Comparison of ENCODE assay signal across 20 mouse cellular contexts in genomic region chr5:102577729-102578128, GRCm38 (mm10).
DNase-seq lines count a peak whose midpoint lies in the region; ATAC-seq and TF ChIP-seq lines count a peak whose summit lies in the region.
"Had no signal": no experiment of that assay in that cellular context is flagged by ENCODE, and none has a peak within 500 bp of the region (broad histone marks: within the 10 kb centered on the region; RNA-seq: fewer than 3 reads in every experiment).

No protein-coding gene starts in this region.

- no peak overlapping the region for H3K4me3 ChIP-seq in gastrocnemius, adult 2 months
- H3K4me3 ChIP-seq in lung, embryonic 15.5 days, result no peak overlapping the region
- no peak overlapping the region for H3K4me3 ChIP-seq in intestine, embryonic 16.5 days (ENCODE audit: low read length)
- H3K4me3 ChIP-seq: heart, embryonic 10.5 days; hindbrain, embryonic 10.5 days; kidney, embryonic 15.5 days had no signal

- no peak for DNase-seq in gastrocnemius, adult 2 months
- DNase-seq in gastrocnemius, postnatal 4 days (ENCODE audit: low spot score in 2 of 2), result no peak
- DNase-seq in lung, adult 18-20 months, result no peak
- DNase-seq in left cerebral cortex, postnatal 4 days, result no peak
- DNase-seq: adrenal gland, postnatal 25 days; cerebellum, adult 18-20 months; cerebellum, postnatal 36 days; layer of hippocampus, postnatal 36 days; lung, postnatal 14 days; thymus, postnatal 14 days had no signal

- no peak for TF ChIP-seq CTCF in gastrocnemius, adult 2 months (IDR thresholded peaks at IDR 0.05)

- H3K4me1 ChIP-seq in lung, embryonic 15.5 days, result peaks cover 17% of the 10 kb centered on the region
- H3K4me1 ChIP-seq in intestine, embryonic 16.5 days (ENCODE audit: control insufficient read depth, insufficient read depth, low read length), result peaks cover 6% of the 10 kb centered on the region; the same call in 1 of the 2 replicates
- H3K4me1 ChIP-seq: heart, embryonic 10.5 days; hindbrain, embryonic 10.5 days; kidney, embryonic 15.5 days had no signal

- H3K27ac ChIP-seq in gastrocnemius, adult 2 months, result peak overlapping the region; percentile 3; the same call in 1 of the 2 replicates
- H3K27ac ChIP-seq in lung, embryonic 15.5 days, result peak overlapping the region; percentile 71
- peak overlapping the region; percentile 48; the same call in 1 of the 2 replicates for H3K27ac ChIP-seq in intestine, embryonic 16.5 days (ENCODE audit: low read length)
- H3K27ac ChIP-seq: heart, embryonic 10.5 days; hindbrain, embryonic 10.5 days; kidney, embryonic 15.5 days had no signal

- WGBS in lung, embryonic 15.5 days, result 20% methylated on average over 3 of the region's 3 CpGs
- 36% methylated on average over 3 of the region's 3 CpGs for WGBS in intestine, embryonic 16.5 days

- H3K9me3 ChIP-seq in lung, embryonic 15.5 days, result no peaks in the 10 kb centered on the region
- no peaks in the 10 kb centered on the region for H3K9me3 ChIP-seq in intestine, embryonic 16.5 days (ENCODE audit: control insufficient read depth, low read length)
- H3K9me3 ChIP-seq: heart, embryonic 10.5 days; kidney, embryonic 15.5 days had no signal

- intact Hi-C loops in gastrocnemius, adult 2 months (cut with DNase I), result no loop called here
- intact Hi-C loops in left cerebral cortex, postnatal 4 days (cut with DNase I), result no loop called here

- no peak overlapping the region for H3K4me2 ChIP-seq in lung, embryonic 15.5 days
- no peak overlapping the region for H3K4me2 ChIP-seq in intestine, embryonic 16.5 days (ENCODE audit: low read depth, low read length)
- H3K4me2 ChIP-seq: kidney, embryonic 15.5 days; liver, embryonic 11.5 days had no signal

- H3K27me3 ChIP-seq in lung, embryonic 15.5 days, result no peaks in the 10 kb centered on the region
- H3K27me3 ChIP-seq in intestine, embryonic 16.5 days (replicated peaks; ENCODE audit: control insufficient read depth, insufficient read depth, low read length), result no peaks in the 10 kb centered on the region
- H3K27me3 ChIP-seq: kidney, embryonic 15.5 days had no signal

- no peak for ATAC-seq in lung, embryonic 15.5 days (ENCODE audit: borderline replicate concordance, extremely low read depth, low FRiP score, low TSS enrichment)
- peak; percentile 55; the same call in 1 of the 2 replicates for ATAC-seq in intestine, embryonic 16.5 days
- no peak for ATAC-seq in megakaryocyte progenitor cell, adult 5-6 weeks (replicated peaks; ENCODE audit: poor library complexity)
- ATAC-seq: forebrain, embryonic 14.5 days; midbrain, embryonic 16.5 days had no signal

- no peaks in the 10 kb centered on the region for H3K36me3 ChIP-seq in lung, embryonic 15.5 days
- H3K36me3 ChIP-seq in intestine, embryonic 16.5 days (ENCODE audit: control insufficient read depth, insufficient read depth, low read length), result no peaks in the 10 kb centered on the region
- H3K36me3 ChIP-seq: G1E; heart, embryonic 10.5 days; hindbrain, embryonic 10.5 days; kidney, embryonic 15.5 days had no signal

- H3K9ac ChIP-seq in lung, embryonic 15.5 days, result no peak overlapping the region
- no peak overlapping the region for H3K9ac ChIP-seq in intestine, embryonic 16.5 days (ENCODE audit: low read depth, low read length)
- H3K9ac ChIP-seq: kidney, embryonic 15.5 days had no signal

Comparison
In these comparisons a context has a peak if more than half of its experiments do, and no peak if none do; other contexts are left out.
1. H3K27ac ChIP-seq: peak in every context shown above with its lines; median percentile 71 in lung, embryonic 15.5 days; 48 in intestine, embryonic 16.5 days; 3 in gastrocnemius, adult 2 months.